In genomic region chr17:80160454-80160853, GRCm38 (mm10) we compare ENCODE assay signal across 9 mouse cellular contexts. TPM values are rescaled to one million over a fixed set of nuclear protein-coding genes. Genes with fewer than 3 reads are reported as not detected.
DNase-seq lines count a peak whose midpoint lies in the region; ATAC-seq and TF ChIP-seq lines count a peak whose summit lies in the region.
"Had no signal": no experiment of that assay in that cellular context is flagged by ENCODE, and none has a peak within 500 bp of the region (broad histone marks: within the 10 kb centered on the region; RNA-seq: fewer than 3 reads in every experiment).

No protein-coding gene starts in this region.

- no peak for TF ChIP-seq POLR2A in brain, embryonic 14.5 days (IDR thresholded peaks at IDR 0.05; ENCODE audit: borderline replicate concordance, extremely low read depth, insufficient read depth, insufficient read length, poor library complexity, severe bottlenecking)

- H3K4me3 ChIP-seq in hindbrain, embryonic 15.5 days, result no peak overlapping the region
- no peak overlapping the region for H3K4me3 ChIP-seq in hindbrain, embryonic 12.5 days
- H3K4me3 ChIP-seq in intestine, postnatal 0 days (ENCODE audit: low read depth, low read length), result no peak overlapping the region

- no peaks in the 10 kb centered on the region for H3K9me3 ChIP-seq in hindbrain, embryonic 15.5 days
- H3K9me3 ChIP-seq in hindbrain, embryonic 12.5 days (replicated peaks), result no peaks in the 10 kb centered on the region
- no peaks in the 10 kb centered on the region for H3K9me3 ChIP-seq in intestine, postnatal 0 days (ENCODE audit: control insufficient read depth)
- H3K9me3 ChIP-seq: G1E had no signal

- H3K36me3 ChIP-seq in hindbrain, embryonic 15.5 days, result no peaks in the 10 kb centered on the region
- H3K36me3 ChIP-seq in hindbrain, embryonic 12.5 days, result no peaks in the 10 kb centered on the region
- no peaks in the 10 kb centered on the region for H3K36me3 ChIP-seq in intestine, postnatal 0 days (ENCODE audit: control insufficient read depth, insufficient read depth)
- H3K36me3 ChIP-seq: G1E had no signal

- H3K27ac ChIP-seq in hindbrain, embryonic 15.5 days (replicated peaks), result no peak overlapping the region
- no peak overlapping the region for H3K27ac ChIP-seq in hindbrain, embryonic 12.5 days
- no peak overlapping the region for H3K27ac ChIP-seq in intestine, postnatal 0 days (ENCODE audit: low read depth, low read length)

- H3K9ac ChIP-seq in hindbrain, embryonic 15.5 days, result no peak overlapping the region
- no peak overlapping the region for H3K9ac ChIP-seq in hindbrain, embryonic 12.5 days
- H3K9ac ChIP-seq in intestine, postnatal 0 days (ENCODE audit: low read depth, low read length), result no peak overlapping the region

- 45% methylated on average over 5 of the region's 5 CpGs for WGBS in hindbrain, embryonic 15.5 days
- 75% methylated on average over 5 of the region's 5 CpGs for WGBS in hindbrain, embryonic 12.5 days
- WGBS in intestine, postnatal 0 days, result 50% methylated on average over 5 of the region's 5 CpGs

- no peak for TF ChIP-seq CTCF in brain, embryonic 14.5 days (IDR thresholded peaks at IDR 0.05; ENCODE audit: borderline replicate concordance, extremely low read depth, insufficient read depth, insufficient read length)
- no peak; the same call in 1 of the 2 replicates for TF ChIP-seq CTCF in intestine, postnatal 0 days (IDR thresholded peaks at IDR 0.05; ENCODE audit: low read depth)

- H3K27me3 ChIP-seq in hindbrain, embryonic 15.5 days, result no peaks in the 10 kb centered on the region
- H3K27me3 ChIP-seq in hindbrain, embryonic 12.5 days, result no peaks in the 10 kb centered on the region
- no peaks in the 10 kb centered on the region for H3K27me3 ChIP-seq in intestine, postnatal 0 days (replicated peaks; ENCODE audit: control insufficient read depth, insufficient read depth, low read length)

- DNase-seq in brain, embryonic 14.5 days (ENCODE audit: low read depth), result peak; percentile 84
- DNase-seq in heart, adult 9 months (ENCODE audit: low spot score in 2 of 2), result peak; percentile 86 to 91
- DNase-seq in layer of hippocampus, adult 9-11 months, result peak; percentile 80
- DNase-seq in ovary, adult 18-20 months (ENCODE audit: low spot score), result peak; percentile 57
- no peak for DNase-seq in spleen, postnatal 36 days (ENCODE audit: low spot score in 2 of 2)

- peak; percentile 64; the same call in 1 of the 2 replicates for ATAC-seq in hindbrain, embryonic 15.5 days (ENCODE audit: low FRiP score, low read depth)
- ATAC-seq in hindbrain, embryonic 12.5 days (ENCODE audit: low FRiP score), result no peak
- no peak for ATAC-seq in intestine, postnatal 0 days

- no peaks in the 10 kb centered on the region for H3K4me1 ChIP-seq in hindbrain, embryonic 15.5 days (replicated peaks)
- no peaks in the 10 kb centered on the region for H3K4me1 ChIP-seq in hindbrain, embryonic 12.5 days
- H3K4me1 ChIP-seq in intestine, postnatal 0 days (replicated peaks; ENCODE audit: control insufficient read depth, insufficient read depth, low read length), result no peaks in the 10 kb centered on the region

- no peak overlapping the region for H3K4me2 ChIP-seq in hindbrain, embryonic 15.5 days
- no peak overlapping the region for H3K4me2 ChIP-seq in hindbrain, embryonic 12.5 days (replicated peaks)
- H3K4me2 ChIP-seq in intestine, postnatal 0 days (replicated peaks; ENCODE audit: low read depth), result no peak overlapping the region

RNA-seq across cellular contexts. Expression of gene Galm, which starts 33.2 kb away (rescaled TPM):
- 2.1 and 2.2 TPM in 2 replicates for polyA plus RNA-seq in hindbrain, embryonic 15.5 days (2015; fragmentation: Nextera tagmentation; extraction: Ambion mirVana)
- polyA plus RNA-seq in hindbrain, embryonic 12.5 days (2016; fragmentation: Nextera tagmentation; extraction: Ambion mirVana), result 8.5 and 9.1 TPM in 2 replicates
- polyA plus RNA-seq in brain, embryonic 14.5 days (2012; rRNA removed), result 2.3 and 2.4 TPM in 2 replicates
- 73.5 and 86.6 TPM in 2 replicates for polyA plus RNA-seq in intestine, postnatal 0 days (2015; fragmentation: Nextera tagmentation; extraction: Ambion mirVana)
- polyA plus RNA-seq: G1E had no signal

RNA-seq across cellular contexts. Expression of gene Srsf7, which starts 46.7 kb away (rescaled TPM):
- 372 and 395 TPM in 2 replicates for polyA plus RNA-seq in hindbrain, embryonic 15.5 days (2015; fragmentation: Nextera tagmentation; extraction: Ambion mirVana)
- 592 and 633 TPM in 2 replicates for polyA plus RNA-seq in hindbrain, embryonic 12.5 days (2016; fragmentation: Nextera tagmentation; extraction: Ambion mirVana)
- polyA plus RNA-seq in brain, embryonic 14.5 days (2012; rRNA removed), result 326 and 421 TPM in 2 replicates
- 169 and 174 TPM in 2 replicates for polyA plus RNA-seq in intestine, postnatal 0 days (2015; fragmentation: Nextera tagmentation; extraction: Ambion mirVana)

RNA-seq across cellular contexts. Expression of gene Ttc39d, which starts 46.8 kb away (rescaled TPM):
- 0.08 and 0.29 TPM in 2 replicates for polyA plus RNA-seq in hindbrain, embryonic 15.5 days (2015; fragmentation: Nextera tagmentation; extraction: Ambion mirVana)
- polyA plus RNA-seq in hindbrain, embryonic 12.5 days (2016; fragmentation: Nextera tagmentation; extraction: Ambion mirVana), result 0.14 and 0.30 TPM in 2 replicates
- polyA plus RNA-seq in brain, embryonic 14.5 days (2012; rRNA removed), result 0.05 and 0.08 TPM in 2 replicates
- 0.07 TPM in 1 of 2 replicates, not detected in the other for polyA plus RNA-seq in intestine, postnatal 0 days (2015; fragmentation: Nextera tagmentation; extraction: Ambion mirVana)
- polyA plus RNA-seq: G1E had no signal

Comparison
In these comparisons a context has a peak if more than half of its experiments do, and no peak if none do; other contexts are left out.
1. DNase-seq: peak in brain, embryonic 14.5 days (single experiment), heart, adult 9 months (2 of 2), layer of hippocampus, adult 9-11 months (single experiment) and ovary, adult 18-20 months (single experiment); none in spleen, postnatal 36 days (0 of 2).